8 mouse cellular contexts compared by ENCODE assay signal in the genomic region with DNA sequence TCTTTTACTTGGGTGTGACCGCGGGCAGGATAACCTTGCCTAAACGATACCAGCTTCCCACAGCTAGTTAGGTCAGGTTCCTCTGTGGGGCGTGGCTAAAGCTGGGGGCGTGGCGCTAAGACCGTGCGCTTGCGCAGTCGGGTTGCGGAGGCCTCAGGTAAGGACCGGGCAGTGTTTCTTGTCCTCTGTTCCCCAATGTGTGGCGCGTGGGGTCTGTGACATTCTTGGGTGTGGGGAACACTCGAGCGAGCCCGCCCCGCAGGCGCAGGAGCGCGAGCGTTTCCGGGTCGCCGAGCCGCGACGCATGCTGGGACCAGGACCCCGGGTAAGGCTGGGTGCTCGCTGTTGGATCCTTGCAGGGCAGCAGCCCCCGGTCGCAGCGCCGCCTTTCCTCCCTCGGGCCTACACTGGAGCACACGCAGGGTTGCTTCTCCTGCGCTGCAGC. TPM values are rescaled to one million over a fixed set of nuclear protein-coding genes. Genes with fewer than 3 reads are reported as not detected.
A peak's percentile ranks its signal among the peaks of the same experiment; 100 is the strongest.
DNase-seq lines count a peak whose midpoint lies in the region; ATAC-seq lines count a peak whose summit lies in the region.

TSS of gene Cebpzos (plus strand) at position 132 of the 445 bp plus-strand sequence.

- DNase-seq in adrenal gland, adult (ENCODE audit: inconsistent age in 2 of 2, low spot score in 1 of 2): peak; percentile 89 to 95
- peak; percentile 92 for DNase-seq in embryo, embryonic 10.5 days (ENCODE audit: low spot score)
- peak; percentile 81 for DNase-seq in gastrocnemius, postnatal 25 days
- peak; percentile 94 for DNase-seq in intestine, embryonic 14.5 days (ENCODE audit: low spot score)
- peak; percentile 87 to 91 for DNase-seq in left cerebral cortex, postnatal 14 days (ENCODE audit: low spot score in 2 of 2)
- DNase-seq in mesoderm, embryonic 11.5 days (ENCODE audit: low read depth, low spot score): peak; percentile 90
- peak; percentile 87 to 88 for DNase-seq in right cerebral cortex, postnatal 36 days (ENCODE audit: low spot score in 2 of 2)
- DNase-seq in yolk sac, embryonic 10.5 days (ENCODE audit: low spot score): peak; percentile 90

- peak within 1 kb of the TSS; percentile 78 for H3K4me3 ChIP-seq in intestine, embryonic 14.5 days (ENCODE audit: low read depth, low read length)

- H3K4me2 ChIP-seq in intestine, embryonic 14.5 days (ENCODE audit: low read length): peak within 1 kb of the TSS; percentile 91

- peak within 1 kb of the TSS; percentile 79 for H3K27ac ChIP-seq in intestine, embryonic 14.5 days (ENCODE audit: low read depth)

- H3K4me1 ChIP-seq in intestine, embryonic 14.5 days (replicated peaks; ENCODE audit: control insufficient read depth, insufficient read depth, low read length): peaks cover 11% of the 10 kb centered on the region

- H3K9ac ChIP-seq in intestine, embryonic 14.5 days (ENCODE audit: low read length): peak within 1 kb of the TSS; percentile 74

- no peaks in the 10 kb centered on the region for H3K9me3 ChIP-seq in intestine, embryonic 14.5 days (ENCODE audit: control insufficient read depth, low read length)

- under 1% methylated on average over 37 of the region's 37 CpGs for WGBS in intestine, embryonic 14.5 days

- H3K27me3 ChIP-seq in intestine, embryonic 14.5 days (replicated peaks; ENCODE audit: control insufficient read depth, insufficient read depth, low read length): no peaks in the 10 kb centered on the region

- intact Hi-C loops in left cerebral cortex, postnatal 14 days (cut with DNase I): no loop called here

- peak; percentile 90 for ATAC-seq in intestine, embryonic 14.5 days (replicated peaks; ENCODE audit: low FRiP score, low TSS enrichment, low read depth)

- H3K36me3 ChIP-seq in intestine, embryonic 14.5 days (ENCODE audit: control insufficient read depth, insufficient read depth, low read length): peaks cover 29% of the 10 kb centered on the region

RNA-seq across cellular contexts. Expression of gene Cebpzos, which starts in this region (rescaled TPM):
- 10 to 100 TPM; 40.3 to 42.0 TPM for total RNA-seq in gastrocnemius, postnatal 25 days (2021)
- polyA plus RNA-seq in intestine, embryonic 14.5 days (2014; fragmentation: Nextera tagmentation; extraction: Ambion mirVana): 104 and 116 TPM in 2 replicates
- 10 to 100 TPM; 34.3 to 35.4 TPM for total RNA-seq in left cerebral cortex, postnatal 14 days (2021)

Comparison
In these comparisons a context has a peak if more than half of its experiments do, and no peak if none do; other contexts are left out.
1. Peak in every context shown above with its lines: DNase-seq, ATAC-seq, H3K4me3 ChIP-seq and H3K27ac ChIP-seq.